Mouse (Mus musculus) left cerebral cortex, adult 8-10 months (tissue): Measurements from ENCODE around the gene Pias4. TPM values are rescaled to one million over a fixed set of nuclear protein-coding genes. Genes with fewer than 3 reads are reported as not detected.

Experiments
- DNase-seq, 2 experiments: peaks; one replicate each; pipeline ENCODE4 v3.0.0; 2022; ENCODE audit warnings: low spot score in 2 of 2
- total RNA-seq, 4 experiments: library from RNA; stranded (reverse); gene quantifications; 2 replicates each; pipeline ENCODE4 v1.2.4; 2022

The Pias4 gene
- total RNA-seq, 4 experiments from 2014 or later, result 22.0 to 30.4 (median 27.9) TPM

DNA sequence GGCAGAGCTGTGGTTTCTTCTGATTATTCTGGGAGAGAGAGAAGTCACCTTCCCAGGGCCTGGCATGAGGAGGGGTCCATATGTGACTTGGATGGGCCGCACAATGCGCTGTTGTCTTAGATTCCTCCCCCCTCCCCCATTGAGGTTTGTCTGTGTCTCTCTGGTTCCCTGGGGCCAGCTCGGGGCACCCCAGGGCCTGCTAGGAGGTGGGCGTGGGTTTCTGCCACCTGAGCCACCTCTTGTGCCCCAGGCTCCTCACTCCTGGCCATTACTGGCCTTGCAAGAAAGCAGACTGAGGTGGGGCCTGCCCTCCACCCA lies 28.2 kb downstream of the Pias4 start:
- no peak for DNase-seq

GRCm38 (mm10) chr10:81138821-81139528 lies 28.7 kb downstream of the Pias4 start:
- DNase-seq, result no peak

- no peak for DNase-seq
These were observed 29.5 kb downstream of the Pias4 start for GRCm38 (mm10) chr10:81138131-81138782.

- DNase-seq, result peak; percentile 99
These were observed 30.2 kb downstream of the Pias4 start for GRCm38 (mm10) chr10:81137252-81138130.

GRCm38 (mm10) chr10:81136706-81137231 lies 31.0 kb downstream of the Pias4 start:
- DNase-seq, result peak; percentile 66 to 80

GRCm38 (mm10) chr10:81135831-81136705 lies 31.7 kb downstream of the Pias4 start:
- DNase-seq, result peak; percentile 44 to 63

GRCm38 (mm10) chr10:81134966-81135681 lies 32.6 kb downstream of the Pias4 start, which contains the start of gene Zbtb7a:
Gene Zbtb7a, plus strand, starts transcription at chr10:81135220.
- DNase-seq, result no peak

- DNase-seq, result no peak
These were observed 33.5 kb downstream of the Pias4 start for GRCm38 (mm10) chr10:81134181-81134587.

DNA sequence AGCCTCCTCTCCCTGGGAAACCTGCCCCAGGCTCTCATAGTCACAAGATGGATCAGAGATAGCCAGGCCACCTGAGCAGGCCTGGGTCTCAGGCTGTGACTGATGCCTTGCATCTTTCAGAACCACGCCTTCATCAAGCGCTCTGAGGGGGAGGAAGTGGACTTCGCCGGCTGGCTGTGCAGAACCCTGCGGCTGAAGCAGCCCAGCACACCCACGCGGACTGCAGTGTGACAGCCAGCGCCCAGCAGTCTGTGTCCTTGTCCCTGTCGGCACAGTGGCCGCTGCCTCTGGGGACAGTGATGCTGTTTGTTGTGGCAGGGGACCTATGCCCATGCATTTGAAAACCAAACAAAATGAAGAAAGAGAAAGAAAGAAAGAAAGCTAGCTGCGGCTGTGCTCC lies 44.2 kb downstream of the Pias4 start:
- DNase-seq, result no peak

GRCm38 (mm10) chr10:81122889-81123288 lies 44.8 kb downstream of the Pias4 start:
- no peak for DNase-seq

- DNase-seq, result no peak
These were observed 47.1 kb downstream of the Pias4 start for GRCm38 (mm10) chr10:81120650-81121049.

- no peak for DNase-seq
These were observed 48.1 kb downstream of the Pias4 start for GRCm38 (mm10) chr10:81119625-81120024.

- no peak for DNase-seq
These were observed 54.8 kb downstream of the Pias4 start for GRCm38 (mm10) chr10:81112946-81113345.

GRCm38 (mm10) chr10:81106113-81106721 lies 61.5 kb downstream of the Pias4 start:
- DNase-seq, result peak in 1 of 2 experiments; percentile 80

GRCm38 (mm10) chr10:81105565-81106112 lies 62.1 kb downstream of the Pias4 start, which contains the start of gene Map2k2:
Gene Map2k2, plus strand, starts transcription at chr10:81105915.
- peak; percentile 88 to 93 for DNase-seq
